Mouse (Mus musculus) MEL (cell line): ENCODE measurements around the gene Epha10. TPM values are rescaled to one million over a fixed set of nuclear protein-coding genes. Genes with fewer than 3 reads are reported as not detected.

Experiments used
- DNase-seq: peaks from one replicate; pipeline ENCODE4 v3.0.0; 2011; ENCODE audit warnings: low read depth, low spot score
- H3K27ac ChIP-seq: 2 replicates; pipeline ENCODE4 v1.5.1; 2012; ENCODE audit warnings: low read depth, mild to moderate bottlenecking, control low read depth, low read length, moderate library complexity; ENCODE audit not compliant: control insufficient read depth
- H3K27me3 ChIP-seq, 2 experiments: fragments of 150-350 bp in 1 of 2; sonication (generic) in 1 of 2; 2 replicates each; pipeline ENCODE4 v1.6.1; 2012; ENCODE audit warnings: low read length in 2 of 2, mild to moderate bottlenecking in 2 of 2, improper control_type of control experiment in 1 of 2, moderate library complexity in 1 of 2; ENCODE audit not compliant: insufficient read depth in 2 of 2, control insufficient read depth in 1 of 2
- H3K36me3 ChIP-seq, 2 experiments: 2 replicates each; pipeline ENCODE4 v1.6.1; 2012 to 2014; ENCODE audit warnings: low read length in 2 of 2, improper control_type of control experiment in 1 of 2, inconsistent platforms in 1 of 2, mild to moderate bottlenecking in 1 of 2; ENCODE audit not compliant: insufficient read depth in 2 of 2, control insufficient read depth in 1 of 2
- H3K4me1 ChIP-seq, 2 experiments: fragments of 150-350 bp in 1 of 2; sonication (generic) in 1 of 2; 2 replicates each; pipeline ENCODE4 v1.6.1; 2012; ENCODE audit warnings: low read length in 2 of 2, improper control_type of control experiment in 1 of 2, mild to moderate bottlenecking in 1 of 2; ENCODE audit not compliant: insufficient read depth in 2 of 2, control insufficient read depth in 1 of 2
- H3K4me3 ChIP-seq, 2 experiments: fragments of 150-350 bp in 1 of 2; sonication (generic) in 1 of 2; 2 replicates each; pipeline ENCODE4 v1.5.1; 2012; ENCODE audit warnings: low read depth in 2 of 2, low read length in 2 of 2, mild to moderate bottlenecking in 2 of 2, moderate library complexity in 2 of 2, control low read depth in 1 of 2, improper control_type of control experiment in 1 of 2; ENCODE audit not compliant: control insufficient read depth in 1 of 2, insufficient read depth in 1 of 2
- H3K79me2 ChIP-seq: 2 replicates; pipeline ENCODE4 v1.6.1; 2012; ENCODE audit warnings: mild to moderate bottlenecking, low read length, moderate library complexity; ENCODE audit not compliant: control insufficient read depth, poor library complexity, insufficient read depth
- H3K9ac ChIP-seq: 2 replicates; pipeline ENCODE4 v1.6.1; 2012; ENCODE audit warnings: low read depth, mild to moderate bottlenecking, control low read depth, low read length, moderate library complexity; ENCODE audit not compliant: control insufficient read depth, poor library complexity, severe bottlenecking
- H3K9me3 ChIP-seq: fragments of 150-350 bp; sonication (generic); replicated peaks from 2 replicates; pipeline ENCODE4 v1.6.1; 2012; ENCODE audit warnings: mild to moderate bottlenecking, low read length, improper control_type of control experiment, moderate library complexity; ENCODE audit not compliant: insufficient read depth
- BHLHE40 ChIP-seq: IDR thresholded peaks from 2 replicates; pipeline ENCODE4 v1.6.1; 2012; ENCODE audit warnings: low read depth, mild to moderate bottlenecking, inconsistent platforms, low read length, improper control_type of control experiment, borderline replicate concordance
- CHD1 ChIP-seq: IDR thresholded peaks from 2 replicates; pipeline ENCODE4 v1.6.1; 2012; ENCODE audit warnings: low read depth, mild to moderate bottlenecking, inconsistent platforms, low read length, improper control_type of control experiment
- EP300 ChIP-seq, 2 experiments: IDR thresholded peaks; 2 replicates each; pipeline ENCODE4 v1.6.1; 2011; ENCODE audit warnings: improper control_type of control experiment in 2 of 2, low read length in 2 of 2, low read depth in 1 of 2, mild to moderate bottlenecking in 1 of 2
- ETS1 ChIP-seq: IDR thresholded peaks from 2 replicates; pipeline ENCODE4 v1.6.1; 2012; ENCODE audit warnings: low read depth, mild to moderate bottlenecking, inconsistent platforms, low read length, improper control_type of control experiment, moderate library complexity
- HCFC1 ChIP-seq: IDR thresholded peaks from 2 replicates; pipeline ENCODE4 v1.6.1; 2012; ENCODE audit warnings: low read depth, mild to moderate bottlenecking, inconsistent platforms, low read length, improper control_type of control experiment, moderate library complexity
- MAFK ChIP-seq: IDR thresholded peaks from 2 replicates; pipeline ENCODE4 v1.6.1; 2011; ENCODE audit warnings: low read depth, mild to moderate bottlenecking, low read length, improper control_type of control experiment, borderline replicate concordance
- MYC ChIP-seq: IDR thresholded peaks from 2 replicates; pipeline ENCODE4 v1.6.1; 2011; ENCODE audit warnings: low read depth, mild to moderate bottlenecking, low read length, improper control_type of control experiment, moderate library complexity
- RCOR1 ChIP-seq: IDR thresholded peaks from 2 replicates; pipeline ENCODE4 v1.6.1; 2012; ENCODE audit warnings: low read depth, mild to moderate bottlenecking, inconsistent platforms, low read length, improper control_type of control experiment
- SIN3A ChIP-seq: IDR thresholded peaks from 2 replicates; pipeline ENCODE4 v1.6.1; 2012; ENCODE audit warnings: low read length, improper control_type of control experiment, inconsistent platforms
- SMC3 ChIP-seq: IDR thresholded peaks from 2 replicates; pipeline ENCODE4 v1.6.1; 2011; ENCODE audit warnings: low read depth, low read length, improper control_type of control experiment
- TCF12 ChIP-seq: IDR thresholded peaks from 2 replicates; pipeline ENCODE4 v1.6.1; 2014; ENCODE audit warnings: low read depth, mild to moderate bottlenecking, inconsistent platforms, low read length, improper control_type of control experiment, moderate library complexity
- ZMIZ1 ChIP-seq: IDR thresholded peaks from 2 replicates; pipeline ENCODE4 v1.6.1; 2012; ENCODE audit warnings: low read depth, mild to moderate bottlenecking, inconsistent platforms, low read length, improper control_type of control experiment, moderate library complexity
- ZNF384 ChIP-seq: IDR thresholded peaks from 2 replicates; pipeline ENCODE4 v1.6.1; 2012; ENCODE audit warnings: low read depth, mild to moderate bottlenecking, inconsistent platforms, low read length, improper control_type of control experiment
- polyA plus RNA-seq, 2 experiments: library from polyadenylated mRNA; stranded (reverse) in 1 of 2; unstranded in 1 of 2; fragments of >175 nt in 1 of 2; fragments of >200 nt in 1 of 2; gene quantifications; 2 replicates each; pipeline versions ENCODE4 v1.2.1 to v1.2.4; 2012; ENCODE audit warnings: low replicate concordance in 2 of 2, low read depth in 1 of 2; ENCODE audit not compliant: insufficient read length in 2 of 2, insufficient read depth in 1 of 2, missing spikeins in 1 of 2
- total RNA-seq: library from RNA; depleted of rRNA; stranded (reverse); fragments of 300-350 nt; gene quantifications from 2 replicates; pipeline ENCODE4 v1.2.3, GENCODE M21; 2012; rRNA removed

The Epha10 gene
- total RNA-seq (not detected in 2 replicates), polyA plus RNA-seq (not detected)

- H3K27ac ChIP-seq: no peak within 1 kb of the TSS
- TF ChIP-seq BHLHE40 (no peak), ZNF384 (no peak), TCF12 (no peak), SMC3 (no peak), EP300 (IDR thresholded peaks at IDR 0.05; ENCODE audit: low read depth in 1 of 2, low read length in 2 of 2) (no peak)
- H3K79me2 ChIP-seq: no peaks in the 10 kb centered on the region
- H3K9ac ChIP-seq: no peak within 1 kb of the TSS
- no peaks in the 10 kb centered on the region for H3K36me3 ChIP-seq
- DNase-seq: no peak
- H3K4me1 ChIP-seq: no peaks in the 10 kb centered on the region
- no peaks in the 10 kb centered on the region for H3K9me3 ChIP-seq
- H3K27me3 ChIP-seq: no peaks in the 10 kb centered on the region
- no peak within 1 kb of the TSS for H3K4me3 ChIP-seq
These were observed at the start of gene Epha10 for GRCm38 (mm10) chr4:124880599-124880998. Gene Epha10 (plus strand): TSS chr4:124880899.

DNA sequence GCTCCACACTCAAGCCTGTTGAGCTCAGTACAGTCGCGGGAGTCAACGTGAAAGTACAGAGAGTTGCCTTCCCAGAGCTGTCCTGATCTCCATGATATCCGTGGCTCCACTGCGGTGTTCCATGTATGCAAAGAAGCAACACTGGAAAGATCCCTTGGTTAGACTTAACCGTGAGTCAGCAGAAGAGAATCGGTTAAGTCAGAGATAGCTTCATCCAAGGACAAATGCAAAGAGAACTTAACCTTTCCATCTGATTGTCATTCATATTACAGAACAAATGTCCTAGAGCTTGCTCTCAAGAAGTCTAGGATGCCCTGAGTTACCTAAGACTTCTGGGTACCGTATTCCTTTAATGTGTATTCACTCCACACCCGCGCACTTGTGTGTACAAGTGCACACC is 47.9 kb upstream of the Epha10 start:
- peaks cover 0 to 8% of the 10 kb centered on the region in 2 experiments; a peak in 2 of 4 replicates for H3K36me3 ChIP-seq
- TF ChIP-seq SIN3A: no peak
- no peak for TF ChIP-seq EP300 (IDR thresholded peaks at IDR 0.05; ENCODE audit: low read depth in 1 of 2, low read length in 2 of 2)
- TF ChIP-seq RCOR1: no peak
- no peak for TF ChIP-seq MYC
- TF ChIP-seq ZMIZ1: no peak
- no peak for TF ChIP-seq ETS1
- no peak for TF ChIP-seq HCFC1
- no peak for TF ChIP-seq MAFK
- H3K9ac ChIP-seq: no peak overlapping the region
- no peak overlapping the region for H3K27ac ChIP-seq
- no peaks in the 10 kb centered on the region for H3K79me2 ChIP-seq
- no peak overlapping the region for H3K4me3 ChIP-seq
- no peaks in the 10 kb centered on the region for H3K27me3 ChIP-seq
- DNase-seq: no peak
- no peaks in the 10 kb centered on the region for H3K9me3 ChIP-seq
- H3K4me1 ChIP-seq: no peaks in the 10 kb centered on the region

- H3K36me3 ChIP-seq: peaks cover 0 to 3% of the 10 kb centered on the region in 2 experiments; a peak in 1 of 4 replicates
- DNase-seq: no peak
- no peak overlapping the region for H3K9ac ChIP-seq
- no peaks in the 10 kb centered on the region for H3K4me1 ChIP-seq
- H3K27me3 ChIP-seq: no peaks in the 10 kb centered on the region
- TF ChIP-seq CHD1: no peak
- no peak for TF ChIP-seq ZMIZ1
- TF ChIP-seq, all 39 proteins: peak for 0
- H3K9me3 ChIP-seq: no peaks in the 10 kb centered on the region
- no peak overlapping the region for H3K27ac ChIP-seq
- H3K79me2 ChIP-seq: no peaks in the 10 kb centered on the region
- H3K4me3 ChIP-seq: no peak overlapping the region
These were observed 42.5 kb upstream of the Epha10 start for GRCm38 (mm10) chr4:124838035-124838700.
